Mouse (Mus musculus): ENCODE data around the gene Ascc1. TPM values are rescaled to one million over a fixed set of nuclear protein-coding genes. Genes with fewer than 3 reads are reported as not detected.

The Ascc1 gene
- polyA plus RNA-seq, 1 experiment: 52.9 TPM

DNA sequence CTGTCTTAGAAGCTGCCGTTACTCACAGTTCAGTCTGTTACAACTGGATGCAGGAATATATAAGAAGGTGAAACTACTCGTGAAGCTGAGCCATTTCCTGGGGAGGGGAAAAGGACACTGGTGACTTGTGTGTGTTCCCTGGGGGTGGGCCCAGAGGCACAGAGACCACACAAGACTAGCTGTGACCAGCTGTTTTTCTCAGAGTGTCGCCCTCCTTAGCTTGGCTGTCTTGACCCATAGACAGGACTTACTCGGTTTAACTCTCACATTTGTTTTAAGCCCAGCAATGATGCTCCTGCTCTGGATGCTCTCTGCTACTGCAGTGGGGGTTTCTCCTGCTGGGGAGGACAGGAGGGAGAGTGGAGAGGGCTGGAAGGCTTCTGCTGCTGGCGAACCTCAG lies 30.5 kb downstream of the Ascc1 start:
- H3K4me3 ChIP-seq (ENCODE audit: low read depth, low read length): no peak overlapping the region
- no peaks in the 10 kb centered on the region for H3K36me3 ChIP-seq (ENCODE audit: control insufficient read depth, insufficient read depth, low read length, poor library complexity, severe bottlenecking)
- peaks cover 9% of the 10 kb centered on the region for H3K4me1 ChIP-seq (ENCODE audit: control insufficient read depth, insufficient read depth, low read length)
- H3K27ac ChIP-seq (ENCODE audit: insufficient read depth, low read length): peak overlapping the region; percentile 62
- H3K27me3 ChIP-seq (ENCODE audit: control insufficient read depth, insufficient read depth, low read length, poor library complexity, severe bottlenecking): no peaks in the 10 kb centered on the region
- TF ChIP-seq EP300 (IDR thresholded peaks at IDR 0.05; ENCODE audit: insufficient read depth, low read depth, low read length) (no peak), POLR2A (IDR thresholded peaks at IDR 0.05; ENCODE audit: insufficient read depth, low read length) (no peak), CTCF (IDR thresholded peaks at IDR 0.05; ENCODE audit: low read depth, low read length) (no peak)
- H3K9me3 ChIP-seq (replicated peaks; ENCODE audit: control insufficient read depth, insufficient read depth, low read length, poor library complexity, severe bottlenecking): no peaks in the 10 kb centered on the region
- no peak overlapping the region for H3K9ac ChIP-seq (ENCODE audit: low read depth, poor library complexity, severe bottlenecking)

DNA sequence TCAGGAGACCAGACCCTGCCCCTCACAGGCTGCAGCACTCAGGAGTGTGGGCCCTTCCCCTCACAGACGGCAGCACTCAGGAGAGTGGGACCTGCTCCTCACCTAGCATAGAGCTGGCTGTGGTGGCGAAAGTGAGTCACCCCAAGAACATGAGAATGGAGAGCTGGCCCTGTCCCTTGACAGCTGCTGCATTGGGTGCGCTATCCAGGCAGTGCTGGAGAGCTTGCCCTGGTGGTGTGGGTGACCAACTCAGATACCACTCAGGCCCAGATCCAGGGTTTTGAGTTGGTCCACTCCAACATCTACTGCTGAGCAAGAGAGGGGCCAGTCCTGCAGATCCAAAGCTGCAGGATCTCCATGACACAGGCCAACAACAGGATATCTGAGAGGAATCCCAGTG lies 32.0 kb downstream of the Ascc1 start:
- no peaks in the 10 kb centered on the region for H3K9me3 ChIP-seq (replicated peaks; ENCODE audit: control insufficient read depth, insufficient read depth, low read length, poor library complexity, severe bottlenecking)
- H3K27ac ChIP-seq (ENCODE audit: insufficient read depth, low read length): no peak overlapping the region
- no peak overlapping the region for H3K4me3 ChIP-seq (ENCODE audit: low read depth, low read length)
- H3K27me3 ChIP-seq (ENCODE audit: control insufficient read depth, insufficient read depth, low read length, poor library complexity, severe bottlenecking): no peaks in the 10 kb centered on the region
- peaks cover 7% of the 10 kb centered on the region for H3K4me1 ChIP-seq (ENCODE audit: control insufficient read depth, insufficient read depth, low read length)
- no peak for TF ChIP-seq EP300 (IDR thresholded peaks at IDR 0.05; ENCODE audit: insufficient read depth, low read depth, low read length)
- TF ChIP-seq POLR2A (IDR thresholded peaks at IDR 0.05; ENCODE audit: insufficient read depth, low read length): no peak
- TF ChIP-seq CTCF (IDR thresholded peaks at IDR 0.05; ENCODE audit: low read depth, low read length): no peak
- H3K36me3 ChIP-seq (ENCODE audit: control insufficient read depth, insufficient read depth, low read length, poor library complexity, severe bottlenecking): no peaks in the 10 kb centered on the region
- H3K9ac ChIP-seq (ENCODE audit: low read depth, poor library complexity, severe bottlenecking): no peak overlapping the region

- Histone ChIP-seq H3K9me3 (replicated peaks; ENCODE audit: control insufficient read depth, insufficient read depth, low read length, poor library complexity, severe bottlenecking) (no peaks in the 10 kb centered on the region), H3K4me1 (ENCODE audit: control insufficient read depth, insufficient read depth, low read length) (peaks cover 7% of the 10 kb centered on the region), H3K36me3 (ENCODE audit: control insufficient read depth, insufficient read depth, low read length, poor library complexity, severe bottlenecking) (no peaks in the 10 kb centered on the region), H3K4me3 (ENCODE audit: low read depth, low read length) (no peak overlapping the region), H3K27ac (ENCODE audit: insufficient read depth, low read length) (no peak overlapping the region), H3K9ac (ENCODE audit: low read depth, poor library complexity, severe bottlenecking) (no peak overlapping the region), H3K27me3 (ENCODE audit: control insufficient read depth, insufficient read depth, low read length, poor library complexity, severe bottlenecking) (no peaks in the 10 kb centered on the region)
- TF ChIP-seq POLR2A (IDR thresholded peaks at IDR 0.05; ENCODE audit: insufficient read depth, low read length) (no peak), EP300 (IDR thresholded peaks at IDR 0.05; ENCODE audit: insufficient read depth, low read depth, low read length) (no peak), CTCF (IDR thresholded peaks at IDR 0.05; ENCODE audit: low read depth, low read length) (no peak)
Measured at GRCm38 (mm10) chr10:60035744-60036143, 33.1 kb downstream of the Ascc1 start.

DNA sequence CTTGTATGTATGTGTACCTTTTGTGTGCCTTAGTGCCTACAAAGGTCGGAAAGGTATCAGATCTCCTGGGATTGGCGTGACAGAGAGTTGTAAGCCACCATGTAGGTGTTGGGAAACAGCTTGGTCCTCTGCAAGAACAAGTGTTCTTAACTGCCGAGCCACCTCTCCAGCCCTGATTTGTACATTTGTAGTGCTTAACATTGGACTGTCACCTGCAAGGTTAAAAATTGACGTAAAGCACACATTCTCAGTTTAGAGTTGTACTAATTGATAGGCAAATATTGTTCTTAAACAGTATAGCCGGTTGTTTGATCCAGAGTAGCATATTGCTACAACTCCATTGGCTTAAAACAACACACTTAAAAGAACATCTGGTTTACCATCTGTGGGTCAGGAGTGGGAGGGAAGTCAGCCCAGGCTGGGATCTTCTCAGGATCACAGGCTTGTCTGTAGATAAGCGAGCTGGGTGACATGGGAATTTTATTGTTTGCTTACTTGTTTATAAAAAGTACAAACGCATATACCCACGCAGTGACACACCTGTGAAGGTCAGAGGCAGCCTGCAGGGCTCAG lies 39.8 kb downstream of the Ascc1 start:
- H3K4me3 ChIP-seq (ENCODE audit: low read depth, low read length): no peak overlapping the region
- H3K27me3 ChIP-seq (ENCODE audit: control insufficient read depth, insufficient read depth, low read length, poor library complexity, severe bottlenecking): no peaks in the 10 kb centered on the region
- 0 out of 2 replicates have a peak, but pooled peaks cover 2% of the 10 kb centered on the region for H3K36me3 ChIP-seq (ENCODE audit: control insufficient read depth, insufficient read depth, low read length, poor library complexity, severe bottlenecking)
- no peak for TF ChIP-seq CTCF (IDR thresholded peaks at IDR 0.05; ENCODE audit: low read depth, low read length)
- TF ChIP-seq EP300 (IDR thresholded peaks at IDR 0.05; ENCODE audit: insufficient read depth, low read depth, low read length): no peak
- no peak for TF ChIP-seq POLR2A (IDR thresholded peaks at IDR 0.05; ENCODE audit: insufficient read depth, low read length)
- H3K9ac ChIP-seq (ENCODE audit: low read depth, poor library complexity, severe bottlenecking): no peak overlapping the region
- H3K9me3 ChIP-seq (replicated peaks; ENCODE audit: control insufficient read depth, insufficient read depth, low read length, poor library complexity, severe bottlenecking): no peaks in the 10 kb centered on the region
- no peaks in the 10 kb centered on the region for H3K4me1 ChIP-seq (ENCODE audit: control insufficient read depth, insufficient read depth, low read length)
- no peak overlapping the region for H3K27ac ChIP-seq (ENCODE audit: insufficient read depth, low read length)

DNA sequence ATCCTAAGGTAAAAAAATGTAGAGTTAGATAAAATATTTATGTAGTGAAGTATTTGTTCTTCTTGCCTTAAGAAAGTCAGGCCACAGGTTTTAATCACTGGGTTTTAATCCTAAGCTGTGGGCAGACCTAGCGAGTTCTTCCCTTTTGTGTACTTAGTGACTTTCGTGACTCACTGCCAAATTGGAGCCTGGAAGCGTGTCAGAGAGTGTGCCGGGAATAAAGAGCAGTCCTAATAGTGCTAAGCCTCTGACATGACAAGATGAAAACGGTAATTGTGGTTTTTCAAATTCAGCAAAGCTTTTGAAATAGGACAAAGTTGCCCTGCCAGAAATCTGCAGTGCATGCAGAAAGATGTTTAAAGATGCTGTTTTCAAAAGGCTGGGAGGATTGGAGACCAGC lies 44.1 kb downstream of the Ascc1 start:
- Histone ChIP-seq H3K4me1 (ENCODE audit: control insufficient read depth, insufficient read depth, low read length) (no peaks in the 10 kb centered on the region), H3K9me3 (replicated peaks; ENCODE audit: control insufficient read depth, insufficient read depth, low read length, poor library complexity, severe bottlenecking) (no peaks in the 10 kb centered on the region), H3K27ac (ENCODE audit: insufficient read depth, low read length) (no peak overlapping the region), H3K4me3 (ENCODE audit: low read depth, low read length) (no peak overlapping the region), H3K36me3 (ENCODE audit: control insufficient read depth, insufficient read depth, low read length, poor library complexity, severe bottlenecking) (0 out of 2 replicates have a peak, but pooled peaks cover 7% of the 10 kb centered on the region), H3K9ac (ENCODE audit: low read depth, poor library complexity, severe bottlenecking) (no peak overlapping the region), H3K27me3 (ENCODE audit: control insufficient read depth, insufficient read depth, low read length, poor library complexity, severe bottlenecking) (no peaks in the 10 kb centered on the region)
- no peak for TF ChIP-seq EP300 (IDR thresholded peaks at IDR 0.05; ENCODE audit: insufficient read depth, low read depth, low read length)
- no peak for TF ChIP-seq CTCF (IDR thresholded peaks at IDR 0.05; ENCODE audit: low read depth, low read length)
- no peak for TF ChIP-seq POLR2A (IDR thresholded peaks at IDR 0.05; ENCODE audit: insufficient read depth, low read length)

- no peak overlapping the region for H3K9ac ChIP-seq (ENCODE audit: low read depth, poor library complexity, severe bottlenecking)
- TF ChIP-seq POLR2A (IDR thresholded peaks at IDR 0.05; ENCODE audit: insufficient read depth, low read length): no peak
- TF ChIP-seq CTCF (IDR thresholded peaks at IDR 0.05; ENCODE audit: low read depth, low read length): no peak
- TF ChIP-seq EP300 (IDR thresholded peaks at IDR 0.05; ENCODE audit: insufficient read depth, low read depth, low read length): no peak
- no peaks in the 10 kb centered on the region for H3K27me3 ChIP-seq (ENCODE audit: control insufficient read depth, insufficient read depth, low read length, poor library complexity, severe bottlenecking)
- no peaks in the 10 kb centered on the region for H3K9me3 ChIP-seq (replicated peaks; ENCODE audit: control insufficient read depth, insufficient read depth, low read length, poor library complexity, severe bottlenecking)
- no peaks in the 10 kb centered on the region for H3K4me1 ChIP-seq (ENCODE audit: control insufficient read depth, insufficient read depth, low read length)
- H3K36me3 ChIP-seq (ENCODE audit: control insufficient read depth, insufficient read depth, low read length, poor library complexity, severe bottlenecking): 0 out of 2 replicates have a peak, but pooled peaks cover 5% of the 10 kb centered on the region
- no peak overlapping the region for H3K27ac ChIP-seq (ENCODE audit: insufficient read depth, low read length)
- no peak overlapping the region for H3K4me3 ChIP-seq (ENCODE audit: low read depth, low read length)
Measured at GRCm38 (mm10) chr10:60050581-60050980, 48.0 kb downstream of the Ascc1 start.
